Mouse (Mus musculus) layer of hippocampus, adult 8-10 months (tissue): ENCODE results near the gene Olfr135. TPM values are rescaled to one million over a fixed set of nuclear protein-coding genes. Genes with fewer than 3 reads are reported as not detected.

Experiments used
- DNase-seq, 2 experiments: peaks; one replicate each; pipeline ENCODE4 v3.0.0; 2022; ENCODE audit warnings: low spot score in 2 of 2
- total RNA-seq, 4 experiments: library from RNA; stranded (reverse); gene quantifications; 2 replicates each; pipeline ENCODE4 v1.2.4; 2022

The Olfr135 gene
- total RNA-seq = not detected

DNA sequence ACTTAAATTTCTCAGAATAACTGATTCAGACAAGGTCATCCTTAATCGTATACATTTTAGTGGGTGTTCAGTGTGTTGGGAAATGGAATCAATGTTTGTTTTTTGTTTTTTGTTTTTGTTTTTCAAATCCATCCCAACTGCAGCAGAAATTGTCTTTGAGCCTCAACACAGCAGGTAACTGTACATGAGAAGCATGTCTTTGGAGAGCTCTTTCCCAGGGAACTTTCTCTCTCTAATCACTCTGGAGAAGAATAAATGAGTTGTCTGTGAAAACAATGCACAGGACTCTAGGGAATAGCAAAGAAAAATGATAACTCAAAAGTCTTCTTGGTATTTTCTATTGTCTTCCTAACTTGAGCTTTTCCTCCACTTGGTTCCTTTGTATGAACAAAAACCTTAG, at the start of gene Olfr135:
Gene Olfr135 (plus strand): TSS at position 301 of the 400 bp plus-strand sequence.
- DNase-seq = no peak

DNA sequence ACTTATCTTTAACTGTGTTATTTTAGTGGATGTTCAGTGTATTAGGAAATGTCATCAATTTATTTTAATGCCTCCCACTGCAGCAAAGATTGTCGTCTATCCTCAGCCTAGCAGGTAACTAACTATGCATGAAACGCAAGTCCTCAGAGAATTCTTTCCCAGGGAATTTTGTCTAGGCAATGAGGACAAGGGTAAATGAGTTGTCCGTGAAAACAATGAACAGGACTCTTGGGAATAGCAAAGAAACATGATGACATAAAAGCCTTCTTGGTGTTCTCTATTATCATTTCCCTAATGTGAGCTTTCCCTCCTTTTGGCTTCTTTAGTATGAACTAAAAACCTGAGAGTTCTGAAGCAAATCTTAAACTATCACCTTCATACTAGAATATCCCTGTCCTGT, 33.0 kb upstream of the Olfr135 start, which contains the start of gene Olfr134:
Gene Olfr134 (plus strand): TSS at position 301 of the 400 bp plus-strand sequence.
- no peak for DNase-seq

Other genes with a start within 250 kb of the Olfr135 start
- gene Olfr129, start 144.3 kb upstream of the Olfr135 start, total RNA-seq = not detected
- not detected for gene Olfr130, start 140.4 kb upstream of the Olfr135 start, total RNA-seq
- not detected for gene Olfr131, start 115.6 kb upstream of the Olfr135 start, total RNA-seq
- gene Olfr132, start 69.8 kb upstream of the Olfr135 start, total RNA-seq = not detected
- gene Olfr133, start 59.1 kb upstream of the Olfr135 start, total RNA-seq = not detected
- not detected for gene Olfr134, start 32.9 kb upstream of the Olfr135 start, total RNA-seq
- not detected for gene Olfr138, start 56.7 kb downstream of the Olfr135 start, total RNA-seq
- gene Olfr137, start 103.2 kb downstream of the Olfr135 start, total RNA-seq = not detected
- not detected for gene Olfr136, start 125.5 kb downstream of the Olfr135 start, total RNA-seq
- not detected for gene Esp36, start 215.8 kb downstream of the Olfr135 start, total RNA-seq